Mouse (Mus musculus): ENCODE data around the gene Lama5.
A peak's percentile ranks its signal among the peaks of the same experiment; 100 is the strongest.

Gene Lama5

GRCm38 (mm10) chr2:180254436-180255209, 29.0 kb upstream of the Lama5 start:
- DNase-seq (ENCODE audit: low spot score), result no peak

DNA sequence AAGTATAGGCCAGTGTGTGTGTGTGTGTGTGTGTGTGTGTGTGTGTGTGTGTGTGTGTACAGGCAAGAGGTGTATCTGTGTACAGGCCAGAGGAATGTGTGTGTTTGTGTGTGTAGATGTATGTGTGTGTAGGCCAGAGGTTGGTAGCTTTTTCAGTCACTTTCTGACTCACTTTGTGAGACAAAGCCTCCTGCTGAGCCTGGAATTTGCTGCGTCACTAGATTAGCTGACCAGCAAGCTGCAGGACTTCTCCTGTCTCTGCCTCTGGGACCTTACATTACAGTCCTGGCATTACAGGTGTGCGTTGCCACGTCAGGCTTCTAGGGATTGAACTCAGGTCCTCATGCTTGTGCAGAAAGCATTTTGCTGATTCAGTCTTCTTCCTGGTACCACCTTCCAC, 26.2 kb upstream of the Lama5 start:
- DNase-seq (ENCODE audit: low spot score), result no peak

DNA sequence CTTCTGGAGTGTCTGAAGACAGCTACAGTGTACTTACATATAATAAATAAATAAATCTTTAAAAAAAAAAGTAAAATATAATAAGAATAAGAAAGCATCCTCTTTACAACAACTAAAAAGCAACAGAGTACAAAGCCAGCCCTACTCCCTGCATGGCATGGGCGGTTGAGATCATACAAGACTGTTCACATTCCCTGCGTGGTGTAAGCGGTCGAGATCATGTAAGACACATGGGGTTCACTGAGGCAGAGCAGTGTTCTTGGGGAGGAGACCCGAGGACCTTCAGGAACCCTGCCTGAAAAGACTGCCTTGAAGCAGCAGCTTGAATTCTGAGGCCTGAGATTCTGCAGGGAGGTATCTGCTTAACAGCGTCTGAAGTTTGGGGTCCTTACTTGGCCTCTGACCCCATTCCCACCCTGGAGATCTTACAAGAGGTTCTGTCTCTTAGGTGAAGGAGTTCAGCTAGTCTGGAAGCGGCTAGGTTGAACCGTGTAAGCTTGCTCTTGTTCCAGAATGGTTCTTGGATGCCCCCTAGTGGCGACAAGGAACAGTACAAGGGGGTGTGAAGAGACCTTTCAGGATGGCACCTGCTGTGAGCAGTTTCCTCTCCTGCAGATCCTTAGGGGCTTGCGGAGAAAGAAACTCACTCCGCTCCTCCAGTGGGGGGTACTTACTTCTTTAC, 25.4 kb upstream of the Lama5 start:
- peak; percentile 77 for DNase-seq (ENCODE audit: low spot score)

- DNase-seq (ENCODE audit: low spot score), result no peak
Observed at GRCm38 (mm10) chr2:180248947-180249660, 23.4 kb upstream of the Lama5 start.

DNA sequence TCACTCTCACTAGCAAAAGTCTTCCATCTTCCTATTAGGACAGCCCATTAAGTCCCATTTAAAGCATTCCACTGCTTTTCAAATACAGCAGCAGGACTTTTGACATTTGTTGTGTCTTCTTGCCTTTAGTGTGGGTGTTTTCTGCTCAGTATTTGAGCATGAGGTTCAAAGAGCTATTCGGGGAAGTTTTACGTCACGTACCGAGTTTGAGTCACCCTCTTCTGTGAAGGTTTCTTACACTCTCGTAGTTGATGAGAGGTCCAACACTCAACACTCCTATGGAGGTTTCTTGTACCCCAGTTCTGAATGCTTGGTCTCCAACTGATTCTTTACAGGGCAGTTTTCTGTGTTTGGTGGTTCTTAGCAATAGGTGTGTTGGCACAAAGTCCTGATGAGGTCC, 22.3 kb upstream of the Lama5 start:
- no peak for DNase-seq (ENCODE audit: low spot score)

GRCm38 (mm10) chr2:180243108-180243507, 17.4 kb upstream of the Lama5 start:
- DNase-seq (ENCODE audit: low spot score), result no peak

DNA sequence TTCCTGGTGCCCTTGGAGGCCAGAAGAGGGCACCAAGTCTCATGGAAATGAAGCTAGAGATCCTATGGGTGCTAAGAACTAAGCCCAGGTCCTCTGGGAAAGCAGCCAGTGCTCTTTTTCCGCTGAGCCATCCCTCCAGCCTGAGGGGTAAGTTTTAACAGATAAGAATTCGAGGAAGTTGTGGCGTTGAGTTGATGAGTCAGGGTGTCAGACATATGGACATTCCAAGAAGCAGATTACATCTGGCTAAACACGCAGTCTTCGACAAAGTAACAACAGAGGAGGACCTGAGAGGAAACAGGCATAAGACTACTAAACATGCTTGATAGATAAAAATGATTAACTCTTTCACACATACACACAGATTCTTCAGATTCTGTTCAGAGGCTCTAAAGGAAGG, 12.9 kb upstream of the Lama5 start:
- no peak for DNase-seq (ENCODE audit: low spot score)

DNA sequence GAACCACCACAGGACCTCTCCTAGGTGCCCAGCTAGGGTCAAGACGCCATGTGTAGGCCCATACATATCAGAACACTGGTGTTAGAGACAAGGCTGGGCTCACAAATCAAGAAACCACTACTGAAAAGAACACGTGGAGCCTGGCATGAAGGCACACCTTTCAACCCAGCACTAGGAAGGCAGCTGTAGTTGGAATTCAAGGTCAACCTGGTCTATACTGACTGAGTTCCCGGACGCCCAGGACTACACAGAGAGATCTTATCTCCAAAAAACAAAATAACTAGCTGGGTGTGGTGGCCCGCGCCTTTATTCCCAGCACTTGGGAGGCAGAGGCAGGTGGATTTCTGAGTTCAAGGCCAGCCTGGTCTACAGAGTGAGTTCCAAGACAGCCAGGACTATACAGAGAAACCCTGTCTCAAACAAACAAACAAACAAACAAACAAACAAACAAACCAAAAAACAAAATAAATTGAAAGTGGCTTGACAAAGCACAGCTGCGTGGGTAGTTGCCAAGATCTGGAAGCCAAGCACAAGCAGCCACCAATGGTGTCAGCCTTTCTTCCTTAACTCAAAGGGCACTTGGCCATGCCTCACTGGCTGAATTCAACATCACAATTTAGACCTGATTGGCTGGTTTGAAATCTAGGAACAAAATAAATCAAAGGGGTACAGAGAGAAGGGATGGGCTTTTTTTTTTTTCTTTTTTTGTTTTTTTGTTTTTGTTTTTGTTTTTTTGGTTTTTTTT, 12.1 kb upstream of the Lama5 start:
- DNase-seq (ENCODE audit: low spot score), result no peak

- DNase-seq (ENCODE audit: low spot score), result no peak
Observed at GRCm38 (mm10) chr2:180236930-180237329, 11.3 kb upstream of the Lama5 start.

- no peak for DNase-seq (ENCODE audit: low spot score)
Observed at GRCm38 (mm10) chr2:180236500-180236899, 10.8 kb upstream of the Lama5 start.

DNA sequence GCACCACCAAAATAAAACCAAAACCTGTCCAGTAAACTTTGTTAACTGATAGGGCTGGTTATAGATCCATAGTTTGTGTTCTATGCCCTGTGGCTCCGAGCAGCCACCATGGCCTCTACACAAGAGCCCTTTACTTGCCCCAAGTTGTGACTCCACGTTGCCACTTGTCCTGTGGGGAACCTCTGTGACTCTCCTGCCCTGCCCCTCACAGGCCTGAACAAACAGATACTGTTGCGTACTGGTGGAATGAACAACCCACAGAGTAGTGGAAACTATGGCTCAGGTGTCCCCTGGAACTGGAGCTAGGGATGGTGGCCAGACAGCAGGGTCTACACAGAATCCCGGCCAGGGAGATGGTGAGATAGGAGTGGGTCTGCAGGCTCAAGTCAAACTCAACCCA, 10.1 kb upstream of the Lama5 start:
- DNase-seq (ENCODE audit: low spot score), result no peak

- no peak for DNase-seq (ENCODE audit: low spot score)
Observed at GRCm38 (mm10) chr2:180234980-180235379, 9.3 kb upstream of the Lama5 start.

GRCm38 (mm10) chr2:180234353-180234752, 8.7 kb upstream of the Lama5 start:
- DNase-seq (ENCODE audit: low spot score), result no peak

GRCm38 (mm10) chr2:180233101-180233904, 7.6 kb upstream of the Lama5 start:
- DNase-seq (ENCODE audit: low spot score), result no peak

DNA sequence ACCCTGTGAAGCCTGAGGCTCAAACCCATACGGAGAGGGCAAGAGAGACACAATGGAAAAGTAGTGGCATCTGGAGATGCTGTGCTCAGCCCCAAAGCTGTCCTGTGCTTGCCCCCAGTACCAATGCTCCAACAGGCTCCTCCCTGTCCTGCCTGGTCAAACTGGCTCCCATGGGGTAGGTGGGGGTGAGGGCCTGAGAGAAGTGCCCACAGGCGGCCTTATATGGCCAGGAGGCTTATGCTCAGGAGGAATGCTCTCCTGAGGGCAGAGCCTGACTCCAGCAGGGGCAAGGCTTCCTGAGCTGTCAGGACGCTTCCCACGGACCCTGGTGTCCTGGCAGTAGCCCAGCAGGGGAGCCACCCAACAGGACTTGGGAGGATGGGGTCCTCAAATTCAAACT, 4.8 kb upstream of the Lama5 start:
- no peak for DNase-seq (ENCODE audit: low spot score)

GRCm38 (mm10) chr2:180229129-180229528, 3.5 kb upstream of the Lama5 start:
- DNase-seq (ENCODE audit: low spot score), result no peak

DNA sequence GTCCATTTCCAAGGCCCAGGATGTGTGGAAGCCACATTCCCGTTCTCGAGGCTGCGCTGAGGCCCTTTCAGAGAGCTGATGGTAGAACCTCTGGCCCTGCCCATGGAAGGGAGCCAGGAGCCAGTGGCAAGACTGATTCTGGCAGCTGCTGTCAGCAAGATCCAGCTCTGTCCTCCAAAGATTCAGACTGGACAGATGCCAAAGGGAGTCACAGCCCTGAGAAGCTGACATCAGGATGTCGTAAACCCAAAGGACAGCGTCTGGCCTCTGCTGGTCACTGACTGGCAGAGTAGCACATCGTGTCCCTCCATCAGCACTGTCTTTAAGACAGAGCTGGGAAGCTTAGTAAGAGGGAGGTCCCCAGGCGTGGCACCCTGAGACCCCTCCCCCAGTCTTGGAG, 2.9 kb upstream of the Lama5 start:
- no peak for DNase-seq (ENCODE audit: low spot score)

DNA sequence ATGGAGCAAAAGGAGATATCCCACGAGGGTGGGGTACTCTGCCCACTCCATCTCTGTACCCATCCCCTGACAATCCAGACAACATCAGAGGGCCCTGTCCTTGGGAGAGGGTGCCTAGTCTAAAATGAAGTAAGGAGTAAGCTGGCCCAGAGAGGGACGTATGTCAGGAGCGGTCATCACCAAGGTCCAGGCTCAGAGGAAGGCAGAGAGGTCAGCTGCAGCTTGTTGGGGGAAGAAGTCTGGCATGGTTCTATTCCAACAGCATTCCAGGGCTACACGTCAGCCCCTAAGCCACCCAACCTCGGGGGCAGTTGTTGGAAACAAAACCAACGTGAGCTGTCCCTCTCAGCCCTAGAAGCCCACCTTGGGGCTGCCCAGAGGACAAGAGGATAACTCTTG, 2.4 kb upstream of the Lama5 start:
- DNase-seq (ENCODE audit: low spot score), result no peak

GRCm38 (mm10) chr2:180227262-180228059, 1.8 kb upstream of the Lama5 start:
- peak; percentile 7 for DNase-seq (ENCODE audit: low spot score)

- DNase-seq (ENCODE audit: low spot score), result no peak
Observed at GRCm38 (mm10) chr2:180225044-180225761, 456 bp downstream of the Lama5 start.

Data from T-cell, adult 2 months (primary cell).